Mouse (Mus musculus) heart, embryonic 14.5 days (tissue): ENCODE data around the gene Gm10322. TPM values are rescaled to one million over a fixed set of nuclear protein-coding genes. Genes with fewer than 3 reads are reported as not detected.
A peak's percentile ranks its signal among the peaks of the same experiment; 100 is the strongest.

Source experiments
- ATAC-seq: fragments of 200-750 bp; cut with Nextera tagmentation; 2 replicates; pipeline ENCODE4 v1.8.0; 2017; ENCODE audit warnings: low read depth, moderate TSS enrichment; ENCODE audit not compliant: insufficient number of reproducible peaks, insufficient read depth, low FRiP score
- H3K27ac ChIP-seq, 2 experiments: fragments of 200-500 bp in 1 of 2; fragments of 300-500 bp in 1 of 2; sonication (generic) in 1 of 2; replicated peaks in 1 of 2; 2 replicates each; pipeline ENCODE4 v1.5.1; 2012 to 2014; ENCODE audit warnings: low read depth in 2 of 2, low read length in 2 of 2, control low read depth in 1 of 2, mild to moderate bottlenecking in 1 of 2, mixed read lengths in 1 of 2; ENCODE audit not compliant: control insufficient read depth in 1 of 2, insufficient read depth in 1 of 2
- H3K27me3 ChIP-seq: fragments of 300-500 bp; sonication (generic); 2 replicates; pipeline ENCODE4 v1.6.1; 2014; ENCODE audit warnings: mild to moderate bottlenecking, low read length, control low read depth; ENCODE audit not compliant: control insufficient read depth, insufficient read depth
- H3K36me3 ChIP-seq: fragments of 300-500 bp; sonication (generic); 2 replicates; pipeline ENCODE4 v1.6.1; 2014; ENCODE audit warnings: mild to moderate bottlenecking, control low read depth, low read length, mixed read lengths; ENCODE audit not compliant: control insufficient read depth, insufficient read depth
- H3K4me1 ChIP-seq, 2 experiments: fragments of 200-500 bp in 1 of 2; fragments of 300-500 bp in 1 of 2; sonication (generic) in 1 of 2; 2 replicates each; pipeline ENCODE4 v1.6.1; 2012 to 2014; ENCODE audit warnings: low read length in 2 of 2, control low read depth in 1 of 2, mixed read lengths in 1 of 2; ENCODE audit not compliant: control insufficient read depth in 2 of 2, insufficient read depth in 2 of 2
- H3K4me2 ChIP-seq: fragments of 300-500 bp; sonication (generic); 2 replicates; pipeline ENCODE4 v1.6.1; 2014; ENCODE audit warnings: mild to moderate bottlenecking, low read length
- H3K4me3 ChIP-seq, 2 experiments: fragments of 200-500 bp in 1 of 2; fragments of 300-500 bp in 1 of 2; sonication (generic) in 1 of 2; 2 replicates each; pipeline ENCODE4 v1.5.1; 2012 to 2014; ENCODE audit warnings: low read length in 2 of 2, mild to moderate bottlenecking in 2 of 2, control low read depth in 1 of 2, low read depth in 1 of 2, moderate library complexity in 1 of 2; ENCODE audit not compliant: control insufficient read depth in 1 of 2, insufficient read depth in 1 of 2
- H3K9ac ChIP-seq: fragments of 300-500 bp; sonication (generic); 2 replicates; pipeline ENCODE4 v1.6.1; 2014; ENCODE audit warnings: mild to moderate bottlenecking, low read length
- H3K9me3 ChIP-seq: fragments of 300-500 bp; sonication (generic); 2 replicates; pipeline ENCODE4 v1.6.1; 2016; ENCODE audit warnings: low read length, control low read depth; ENCODE audit not compliant: control insufficient read depth
- WGBS: fragments of 180-500 bp; shearing (Covaris S2); extraction: QIAGEN DNeasy Blood & Tissue Kit; methylation state at CpG from one replicate; pipeline ENCODE4 v1.1.7; 2014; 5-methylcytosine and 5-hydroxymethylcytosine counted together
- polyA plus RNA-seq: library from polyadenylated mRNA; unstranded; fragments of >200 nt; fragmentation: Nextera tagmentation; extraction: Ambion mirVana; gene quantifications from 2 replicates; pipeline ENCODE4 v1.2.1, GENCODE M21; 2014

Gm10322 gene
- polyA plus RNA-seq, 1 experiment from 2014 or later, result not detected

DNA sequence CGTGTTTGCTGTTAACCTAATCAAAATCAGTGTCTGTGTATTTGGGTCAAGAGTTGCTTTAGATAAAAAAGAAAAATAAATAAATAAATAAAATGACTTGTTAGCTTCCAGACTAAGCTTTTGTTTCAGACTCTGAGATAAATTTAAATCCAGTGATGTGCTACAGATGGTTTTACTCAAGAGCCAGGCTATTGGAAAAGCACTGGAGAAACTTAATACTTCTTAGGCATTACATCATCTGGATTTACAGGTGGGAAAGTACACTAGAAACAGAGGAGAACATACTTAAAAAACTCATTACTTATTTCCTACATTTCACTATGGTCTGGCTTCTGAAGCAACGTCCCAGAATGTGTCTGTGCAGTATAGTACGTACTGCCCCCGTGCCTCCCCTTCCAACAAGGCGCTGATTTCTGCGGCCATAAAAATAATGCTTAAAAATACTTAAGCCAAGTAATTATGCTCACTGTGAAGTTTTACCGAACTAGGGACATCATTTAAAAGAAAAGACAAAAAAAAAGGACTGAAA lies 21.8 kb downstream of the Gm10322 start:
- H3K4me2 ChIP-seq, result no peak overlapping the region
- H3K9ac ChIP-seq, result no peak overlapping the region
- no peak overlapping the region for H3K4me3 ChIP-seq
- no peaks in the 10 kb centered on the region for H3K27me3 ChIP-seq
- no peaks in the 10 kb centered on the region for H3K36me3 ChIP-seq
- WGBS, result 69% methylated on average over 7 of the region's 7 CpGs
- H3K4me1 ChIP-seq, result peaks cover 0 to 6% of the 10 kb centered on the region in 2 experiments; a peak in 2 of 4 replicates
- no peaks in the 10 kb centered on the region for H3K9me3 ChIP-seq
- ATAC-seq, result no peak
- H3K27ac ChIP-seq, result peak overlapping the region in 1 of 2 experiments; percentile 27; a peak in 2 of 4 replicates

- Histone ChIP-seq H3K4me2 (no peak overlapping the region), H3K4me3 (no peak overlapping the region), H3K27ac (no peak overlapping the region), H3K36me3 (no peaks in the 10 kb centered on the region), H3K9ac (no peak overlapping the region), H3K27me3 (no peaks in the 10 kb centered on the region), H3K4me1 (peaks cover 0 to 6% of the 10 kb centered on the region in 2 experiments; a peak in 2 of 4 replicates), H3K9me3 (no peaks in the 10 kb centered on the region)
- WGBS, result 70% methylated on average over 6 of the region's 6 CpGs
- ATAC-seq, result no peak
Measured at GRCm38 (mm10) chr10:59638576-59638975, 22.7 kb downstream of the Gm10322 start.

DNA sequence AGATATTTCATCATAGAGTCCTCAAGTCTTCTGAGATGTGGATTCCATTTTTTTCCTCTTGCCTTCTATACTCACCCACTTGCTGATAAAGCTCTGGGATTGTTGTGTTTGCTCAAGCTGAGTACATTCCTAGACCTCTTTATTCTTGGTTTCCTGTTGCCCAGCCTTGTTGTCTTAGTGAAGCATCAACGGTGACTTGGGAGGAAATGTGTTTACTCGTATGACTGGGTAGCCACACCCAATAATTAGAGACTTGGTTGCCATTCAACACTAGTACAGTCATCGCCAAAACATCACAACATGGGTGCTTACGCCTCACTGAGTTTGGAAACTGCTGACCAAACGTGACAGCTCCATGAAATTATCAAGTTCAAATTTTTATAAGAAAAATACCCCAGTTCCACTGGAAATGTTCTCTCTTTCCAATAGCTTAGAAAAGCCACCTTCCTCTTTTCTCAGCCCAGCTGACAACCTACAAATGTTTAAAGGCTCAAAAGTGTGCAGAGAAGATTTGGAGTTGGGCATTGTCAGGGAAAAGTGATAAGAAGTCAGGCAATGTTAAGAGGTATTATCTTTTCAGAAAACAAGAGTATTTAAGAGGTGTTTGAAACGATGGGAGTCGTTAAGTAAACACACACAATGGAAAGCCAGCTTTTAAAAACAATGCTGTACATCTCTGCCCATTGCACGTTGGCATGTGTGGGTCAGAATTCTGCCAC lies 27.0 kb downstream of the Gm10322 start:
- Histone ChIP-seq H3K4me3 (no peak overlapping the region), H3K4me1 (peaks cover 0 to 3% of the 10 kb centered on the region in 2 experiments; a peak in 2 of 4 replicates), H3K9me3 (no peaks in the 10 kb centered on the region), H3K4me2 (no peak overlapping the region), H3K36me3 (no peaks in the 10 kb centered on the region), H3K9ac (no peak overlapping the region), H3K27me3 (no peaks in the 10 kb centered on the region), H3K27ac (no peak overlapping the region)
- 54% methylated on average over 8 of the region's 8 CpGs for WGBS
- ATAC-seq, result no peak

DNA sequence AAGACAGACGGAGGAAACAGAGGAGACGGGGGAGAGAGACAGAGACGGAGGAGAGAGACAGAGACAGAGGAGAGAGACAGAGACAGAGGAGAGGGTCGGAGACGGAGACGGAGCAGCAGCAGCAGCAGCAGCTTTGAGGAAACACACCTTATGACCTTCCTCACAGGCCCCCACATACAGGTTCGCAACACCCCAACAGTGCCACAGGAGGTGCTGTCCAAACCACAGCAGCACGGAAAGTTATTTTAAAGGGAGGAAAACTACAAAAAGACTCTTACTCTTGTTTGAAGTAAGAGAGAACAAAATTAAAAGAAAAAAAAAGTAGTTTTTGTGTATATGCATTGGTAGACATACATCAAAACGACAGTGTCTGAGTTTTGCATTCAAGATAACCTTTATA lies 27.8 kb downstream of the Gm10322 start:
- no peaks in the 10 kb centered on the region for H3K27me3 ChIP-seq
- peaks cover 0 to 3% of the 10 kb centered on the region in 2 experiments; a peak in 2 of 4 replicates for H3K4me1 ChIP-seq
- H3K36me3 ChIP-seq, result no peaks in the 10 kb centered on the region
- H3K4me2 ChIP-seq, result no peak overlapping the region
- no peak overlapping the region for H3K4me3 ChIP-seq
- WGBS, result 70% methylated on average over 9 of the region's 9 CpGs
- H3K27ac ChIP-seq, result no peak overlapping the region
- H3K9ac ChIP-seq, result no peak overlapping the region
- no peak for ATAC-seq
- no peaks in the 10 kb centered on the region for H3K9me3 ChIP-seq

GRCm38 (mm10) chr10:59644710-59645109 lies 28.8 kb downstream of the Gm10322 start:
- Histone ChIP-seq H3K9me3 (no peaks in the 10 kb centered on the region), H3K27me3 (no peaks in the 10 kb centered on the region), H3K9ac (no peak overlapping the region), H3K4me3 (no peak overlapping the region), H3K27ac (no peak overlapping the region), H3K4me2 (no peak overlapping the region), H3K4me1 (peaks cover 0 to 3% of the 10 kb centered on the region in 2 experiments; a peak in 2 of 4 replicates), H3K36me3 (no peaks in the 10 kb centered on the region)
- WGBS, result 68% methylated on average over 2 of the region's 2 CpGs
- ATAC-seq, result no peak

GRCm38 (mm10) chr10:59645153-59645552 lies 29.3 kb downstream of the Gm10322 start:
- Histone ChIP-seq H3K27me3 (no peaks in the 10 kb centered on the region), H3K4me1 (peaks cover 0 to 3% of the 10 kb centered on the region in 2 experiments; a peak in 2 of 4 replicates), H3K4me3 (no peak overlapping the region), H3K27ac (no peak overlapping the region), H3K9me3 (no peaks in the 10 kb centered on the region), H3K4me2 (no peak overlapping the region), H3K36me3 (no peaks in the 10 kb centered on the region), H3K9ac (no peak overlapping the region)
- WGBS, result 36% methylated on average over 4 of the region's 4 CpGs
- no peak for ATAC-seq

DNA sequence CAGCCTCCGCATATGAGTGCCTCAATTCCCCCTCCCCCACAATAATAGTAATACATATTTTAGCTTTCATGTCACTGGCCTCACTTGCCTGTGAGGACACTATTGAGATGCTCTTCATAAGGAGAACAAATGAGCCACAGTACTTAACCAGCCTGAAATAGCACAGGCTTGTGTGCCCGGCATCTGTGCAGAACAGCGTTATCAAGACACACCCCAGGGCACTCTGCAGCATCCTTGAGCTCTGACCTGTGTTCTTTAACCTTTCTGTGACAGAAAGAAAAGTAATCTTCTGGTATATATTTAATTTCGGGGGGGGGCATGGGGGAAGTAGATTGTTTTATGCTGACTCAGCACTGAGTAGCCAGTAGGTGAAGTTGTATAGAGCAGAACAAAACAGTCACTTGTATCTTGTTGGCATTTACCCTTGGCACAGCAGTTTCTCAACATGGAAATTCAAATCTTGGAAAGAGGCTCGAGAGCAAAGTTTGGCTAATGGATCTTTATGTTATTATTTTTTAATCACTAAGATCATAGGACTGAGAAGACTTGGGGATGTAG lies 31.0 kb downstream of the Gm10322 start:
- 53% methylated on average over 5 of the region's 5 CpGs for WGBS
- Histone ChIP-seq H3K4me2 (no peak overlapping the region), H3K9me3 (no peaks in the 10 kb centered on the region), H3K36me3 (no peaks in the 10 kb centered on the region), H3K4me3 (no peak overlapping the region), H3K9ac (no peak overlapping the region), H3K27ac (no peak overlapping the region), H3K4me1 (peaks cover 0 to 3% of the 10 kb centered on the region in 2 experiments; a peak in 2 of 4 replicates), H3K27me3 (no peaks in the 10 kb centered on the region)
- ATAC-seq, result no peak
